In genomic region chr11:96240211-96240610, GRCm38 (mm10) we compare ENCODE assay signal across 8 mouse cellular contexts. TPM values are rescaled to one million over a fixed set of nuclear protein-coding genes. Genes with fewer than 3 reads are reported as not detected.
DNase-seq lines count a peak whose midpoint lies in the region; ATAC-seq lines count a peak whose summit lies in the region.

No protein-coding gene starts in this region.

- no peak for ATAC-seq in heart, embryonic 12.5 days (ENCODE audit: insufficient number of reproducible peaks, low FRiP score)

- no peaks in the 10 kb centered on the region for H3K36me3 ChIP-seq in heart, embryonic 12.5 days

- peak; percentile 24 to 45 for DNase-seq in heart, postnatal 36 days
- DNase-seq in urinary bladder, postnatal 14 days (ENCODE audit: low spot score) = peak; percentile 58
- DNase-seq in urinary bladder, postnatal 10 days (ENCODE audit: low spot score) = no peak
- DNase-seq in brain, adult 2 months (ENCODE audit: low read depth, low spot score) = peak; percentile 52
- DNase-seq in induced T-regulatory cell, adult 2 months (ENCODE audit: low read depth) = peak; percentile 68
- peak; percentile 52 for DNase-seq in lung, postnatal 14 days
- DNase-seq in yolk sac, embryonic 10.5 days (ENCODE audit: low spot score) = peak; percentile 42

- no peak overlapping the region for H3K4me3 ChIP-seq in heart, embryonic 12.5 days

- peaks cover 64% of the 10 kb centered on the region for H3K27me3 ChIP-seq in heart, embryonic 12.5 days (replicated peaks)

- no peak overlapping the region for H3K9ac ChIP-seq in heart, embryonic 12.5 days

- no peaks in the 10 kb centered on the region for H3K9me3 ChIP-seq in heart, embryonic 12.5 days (replicated peaks)

- intact Hi-C loops in heart, postnatal 36 days (cut with DNase I) = no loop called here

- H3K4me2 ChIP-seq in heart, embryonic 12.5 days = no peak overlapping the region

- no peak overlapping the region for H3K27ac ChIP-seq in heart, embryonic 12.5 days (ENCODE audit: poor library complexity, severe bottlenecking)

- no peaks in the 10 kb centered on the region for H3K4me1 ChIP-seq in heart, embryonic 12.5 days (replicated peaks)

- WGBS in heart, embryonic 12.5 days = 2% methylated on average over 7 of the region's 7 CpGs

RNA-seq across cellular contexts. Expression of gene Hoxb9, which starts 31.0 kb away (rescaled TPM):
- total RNA-seq in heart, postnatal 36 days (2021) = not detected
- polyA plus RNA-seq in heart, embryonic 12.5 days (2016; fragmentation: Nextera tagmentation; extraction: Ambion mirVana) = 0.06 TPM in 1 of 2 replicates, not detected in the other

RNA-seq across cellular contexts. Expression of gene Hoxb8, which starts 41.5 kb away (rescaled TPM):
- total RNA-seq in heart, postnatal 36 days (2021) = not detected
- polyA plus RNA-seq in heart, embryonic 12.5 days (2016; fragmentation: Nextera tagmentation; extraction: Ambion mirVana) = 0.06 TPM in 1 of 2 replicates, not detected in the other

RNA-seq across cellular contexts. Expression of gene Hoxb13, which starts 46.1 kb away (rescaled TPM):
- not detected for total RNA-seq in heart, postnatal 36 days (2021)
- not detected in 2 replicates for polyA plus RNA-seq in heart, embryonic 12.5 days (2016; fragmentation: Nextera tagmentation; extraction: Ambion mirVana)

RNA-seq across cellular contexts. Expression of gene Hoxb7, which starts 46.2 kb away (rescaled TPM):
- total RNA-seq in heart, postnatal 36 days (2021) = not detected
- polyA plus RNA-seq in heart, embryonic 12.5 days (2016; fragmentation: Nextera tagmentation; extraction: Ambion mirVana) = 0.14 and 0.22 TPM in 2 replicates

RNA-seq across cellular contexts. Expression of gene Hoxb6, which starts 52.1 kb away (rescaled TPM):
- total RNA-seq in heart, postnatal 36 days (2021) = not detected
- 0.62 TPM in 1 of 2 replicates, not detected in the other for polyA plus RNA-seq in heart, embryonic 12.5 days (2016; fragmentation: Nextera tagmentation; extraction: Ambion mirVana)
